Mouse (Mus musculus) stomach, embryonic 14.5 days (tissue): ENCODE data around the gene Zfp1. TPM values are rescaled to one million over a fixed set of nuclear protein-coding genes. Genes with fewer than 3 reads are reported as not detected.

ENCODE experiments used
- ATAC-seq: fragments of 200-750 bp; cut with Nextera tagmentation; 2 replicates; pipeline ENCODE4 v1.8.0; 2017; ENCODE audit warnings: low read depth, moderate TSS enrichment; ENCODE audit not compliant: insufficient number of reproducible peaks, insufficient read depth, low FRiP score
- H3K27ac ChIP-seq: fragments of 300-500 bp; sonication (generic); 2 replicates; pipeline ENCODE4 v1.5.1; 2014; ENCODE audit warnings: mild to moderate bottlenecking, low read length, moderate library complexity, mixed read lengths
- H3K27me3 ChIP-seq: fragments of 300-500 bp; sonication (generic); 2 replicates; pipeline ENCODE4 v1.6.1; 2014; ENCODE audit warnings: low read length, control low read depth, mixed read lengths; ENCODE audit not compliant: control insufficient read depth, insufficient read depth
- H3K36me3 ChIP-seq: fragments of 300-500 bp; sonication (generic); 2 replicates; pipeline ENCODE4 v1.6.1; 2014; ENCODE audit warnings: mild to moderate bottlenecking, control low read depth, low read length, moderate library complexity, mixed read lengths; ENCODE audit not compliant: control insufficient read depth, insufficient read depth
- H3K4me1 ChIP-seq: fragments of 300-500 bp; sonication (generic); 2 replicates; pipeline ENCODE4 v1.6.1; 2014; ENCODE audit warnings: low read length, control low read depth, mixed read lengths; ENCODE audit not compliant: control insufficient read depth, insufficient read depth
- H3K4me2 ChIP-seq: fragments of 300-500 bp; sonication (generic); replicated peaks from 2 replicates; pipeline ENCODE4 v1.6.1; 2014; ENCODE audit warnings: low read depth, low read length, control low read depth
- H3K4me3 ChIP-seq: fragments of 300-500 bp; sonication (generic); 2 replicates; pipeline ENCODE4 v1.5.1; 2014; ENCODE audit warnings: low read depth, low read length, control low read depth
- H3K9ac ChIP-seq: fragments of 300-500 bp; sonication (generic); replicated peaks from 2 replicates; pipeline ENCODE4 v1.6.1; 2014; ENCODE audit warnings: low read depth, mild to moderate bottlenecking, control low read depth, low read length, moderate library complexity, mixed read lengths
- H3K9me3 ChIP-seq: fragments of 300-500 bp; sonication (generic); 2 replicates; pipeline ENCODE4 v1.6.1; 2016; ENCODE audit warnings: low read depth, low read length, control low read depth; ENCODE audit not compliant: control insufficient read depth
- WGBS: fragments of 180-500 bp; shearing (Covaris S2); extraction: QIAGEN DNeasy Blood & Tissue Kit; methylation state at CpG from one replicate; pipeline ENCODE4 v1.1.7; 2014; 5-methylcytosine and 5-hydroxymethylcytosine counted together
- polyA plus RNA-seq: library from polyadenylated mRNA; unstranded; fragments of >200 nt; fragmentation: Nextera tagmentation; extraction: Ambion mirVana; gene quantifications from 2 replicates; pipeline ENCODE4 v1.2.1, GENCODE M21; 2014

Gene Zfp1
- polyA plus RNA-seq, 1 experiment from 2014 or later = 26.3 TPM

DNA sequence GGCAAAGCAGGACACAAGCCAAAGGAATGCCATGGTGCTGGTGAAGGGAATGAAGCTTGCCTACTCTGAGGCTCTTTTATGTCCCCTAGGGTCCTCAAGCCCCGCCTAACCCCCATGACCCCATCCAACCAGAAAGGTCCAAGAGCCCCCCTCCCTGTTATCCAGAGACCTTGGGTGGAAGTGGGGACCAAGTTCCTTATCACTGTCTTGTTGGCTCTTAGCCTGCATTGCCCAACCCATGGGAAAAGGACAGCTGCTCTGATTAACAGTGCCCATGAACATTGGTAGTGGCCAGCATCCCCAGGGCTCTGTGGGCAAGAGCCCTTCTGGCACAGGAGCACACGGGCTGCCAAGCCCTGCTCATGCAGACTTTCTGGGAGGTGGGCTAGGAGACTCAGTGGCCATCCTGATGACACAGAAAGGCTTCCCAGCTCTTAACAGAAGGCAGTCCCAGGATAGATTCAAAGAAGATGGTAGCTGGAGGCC, 47.8 kb downstream of the Zfp1 start, which contains the start of gene Ctrb1:
Gene Ctrb1, minus strand, starts transcription at position 51 of the 486 bp plus-strand sequence.
- H3K4me3 ChIP-seq = no peak within 1 kb of the TSS
- no peaks in the 10 kb centered on the region for H3K36me3 ChIP-seq
- ATAC-seq = 0 out of 2 replicates have a peak, but pooled peaks have one; percentile 34
- WGBS = 81% methylated on average over 2 of the region's 2 CpGs
- no peak within 1 kb of the TSS for H3K27ac ChIP-seq
- no peaks in the 10 kb centered on the region for H3K27me3 ChIP-seq
- H3K9ac ChIP-seq = no peak within 1 kb of the TSS
- H3K9me3 ChIP-seq = no peaks in the 10 kb centered on the region
- H3K4me2 ChIP-seq = no peak within 1 kb of the TSS
- no peaks in the 10 kb centered on the region for H3K4me1 ChIP-seq

DNA sequence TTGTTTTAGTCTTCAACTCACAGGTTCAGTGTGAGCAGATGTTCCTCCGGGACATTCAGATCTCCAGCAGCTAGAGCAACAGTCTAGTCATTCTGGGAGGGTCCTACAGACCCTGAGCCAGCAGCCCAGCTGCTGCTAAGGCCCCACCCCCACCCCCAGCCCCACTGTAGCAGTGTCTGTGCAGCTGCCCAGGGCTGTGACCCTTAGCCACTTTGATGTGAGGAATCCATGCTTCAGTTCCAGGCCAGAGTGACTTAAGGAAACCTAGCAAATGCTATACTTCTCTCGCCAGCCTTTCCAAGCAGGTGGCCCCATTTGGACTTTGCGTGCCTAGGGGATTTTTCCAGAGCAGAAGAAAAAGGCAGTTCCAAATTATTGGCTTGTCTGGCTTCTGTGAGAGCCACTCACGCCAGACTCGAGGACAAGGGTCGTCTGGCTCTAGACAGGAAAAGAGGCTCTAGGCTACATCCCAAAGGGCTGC, 50.1 kb downstream of the Zfp1 start:
- Histone ChIP-seq H3K4me1 (no peaks in the 10 kb centered on the region), H3K27ac (no peak overlapping the region), H3K9me3 (no peaks in the 10 kb centered on the region), H3K27me3 (no peaks in the 10 kb centered on the region), H3K9ac (no peak overlapping the region), H3K4me3 (no peak overlapping the region), H3K4me2 (no peak overlapping the region), H3K36me3 (no peaks in the 10 kb centered on the region)
- 54% methylated on average over 6 of the region's 6 CpGs for WGBS
- ATAC-seq = no peak

DNA sequence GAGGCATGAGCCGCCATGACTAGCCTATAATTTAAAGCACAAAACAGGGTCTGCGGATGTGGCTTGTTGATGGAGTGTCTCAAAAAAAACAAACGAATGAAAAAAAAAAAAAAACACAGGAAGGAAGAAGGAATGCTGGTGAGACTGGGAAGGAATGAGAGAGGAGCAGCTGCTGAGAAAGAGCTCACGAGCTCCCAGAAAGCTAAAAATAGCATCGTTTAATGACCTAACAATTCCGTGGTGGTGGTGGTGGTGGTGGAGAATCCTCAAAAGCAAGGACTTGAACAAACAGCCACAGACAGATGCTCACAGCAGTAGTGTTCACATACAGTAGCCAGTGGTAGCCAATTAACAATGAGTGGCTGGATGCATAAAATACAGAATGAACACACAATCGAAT, 52.2 kb downstream of the Zfp1 start:
- no peaks in the 10 kb centered on the region for H3K36me3 ChIP-seq
- H3K4me1 ChIP-seq = no peaks in the 10 kb centered on the region
- no peak overlapping the region for H3K9ac ChIP-seq
- H3K9me3 ChIP-seq = no peaks in the 10 kb centered on the region
- no peak overlapping the region for H3K4me2 ChIP-seq
- WGBS = 50% methylated on average over 7 of the region's 7 CpGs
- no peak for ATAC-seq
- H3K27ac ChIP-seq = no peak overlapping the region
- H3K4me3 ChIP-seq = no peak overlapping the region
- no peaks in the 10 kb centered on the region for H3K27me3 ChIP-seq

DNA sequence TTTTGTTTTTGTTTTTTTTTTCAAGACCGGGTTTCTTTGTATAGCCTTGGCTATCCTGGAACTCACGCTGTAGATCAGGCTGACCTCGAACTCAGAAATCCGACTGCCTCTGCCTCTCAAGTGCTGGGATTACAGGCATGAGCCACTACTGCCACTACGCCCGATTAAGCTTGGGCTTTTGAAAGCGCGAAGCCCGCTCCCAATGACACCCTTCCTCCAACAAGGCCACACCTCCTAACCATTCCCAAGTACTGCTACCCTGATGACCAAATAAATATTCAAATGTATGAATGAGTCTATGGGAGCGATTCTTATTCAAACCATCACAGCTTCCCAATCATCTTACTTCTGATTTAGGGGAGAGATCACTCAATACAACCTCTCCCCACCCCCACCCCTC, 54.5 kb downstream of the Zfp1 start:
- no peak overlapping the region for H3K9ac ChIP-seq
- no peaks in the 10 kb centered on the region for H3K27me3 ChIP-seq
- no peaks in the 10 kb centered on the region for H3K36me3 ChIP-seq
- no peak overlapping the region for H3K27ac ChIP-seq
- WGBS = 76% methylated on average over 10 of the region's 10 CpGs
- no peak for ATAC-seq
- H3K9me3 ChIP-seq = no peaks in the 10 kb centered on the region
- no peak overlapping the region for H3K4me2 ChIP-seq
- no peak overlapping the region for H3K4me3 ChIP-seq
- H3K4me1 ChIP-seq = no peaks in the 10 kb centered on the region

DNA sequence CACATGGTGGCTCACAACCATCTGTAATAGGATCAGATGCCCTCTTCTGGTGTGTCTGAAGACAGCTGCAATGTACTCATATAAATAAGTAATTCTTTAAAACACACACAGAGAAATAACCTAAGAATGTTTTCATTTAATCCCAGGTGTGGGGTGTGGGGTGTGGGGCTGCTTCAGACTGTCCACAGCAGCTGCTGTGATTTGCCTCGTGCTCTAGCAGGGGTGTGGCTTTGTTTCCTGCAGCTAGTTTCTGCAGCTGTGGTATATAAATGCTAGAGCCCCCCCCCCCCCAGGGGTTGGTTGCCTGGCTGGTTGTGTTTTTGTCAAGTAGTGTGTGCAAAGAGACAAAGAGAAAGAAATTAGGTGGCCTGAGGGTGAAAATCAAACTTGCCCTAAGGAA, 55.8 kb downstream of the Zfp1 start:
- no peaks in the 10 kb centered on the region for H3K36me3 ChIP-seq
- no peak overlapping the region for H3K4me2 ChIP-seq
- WGBS = 13% methylated on average over 1 of the region's 1 CpGs
- no peak overlapping the region for H3K27ac ChIP-seq
- H3K4me3 ChIP-seq = no peak overlapping the region
- no peaks in the 10 kb centered on the region for H3K4me1 ChIP-seq
- ATAC-seq = no peak
- no peak overlapping the region for H3K9ac ChIP-seq
- no peaks in the 10 kb centered on the region for H3K27me3 ChIP-seq
- H3K9me3 ChIP-seq = no peaks in the 10 kb centered on the region

DNA sequence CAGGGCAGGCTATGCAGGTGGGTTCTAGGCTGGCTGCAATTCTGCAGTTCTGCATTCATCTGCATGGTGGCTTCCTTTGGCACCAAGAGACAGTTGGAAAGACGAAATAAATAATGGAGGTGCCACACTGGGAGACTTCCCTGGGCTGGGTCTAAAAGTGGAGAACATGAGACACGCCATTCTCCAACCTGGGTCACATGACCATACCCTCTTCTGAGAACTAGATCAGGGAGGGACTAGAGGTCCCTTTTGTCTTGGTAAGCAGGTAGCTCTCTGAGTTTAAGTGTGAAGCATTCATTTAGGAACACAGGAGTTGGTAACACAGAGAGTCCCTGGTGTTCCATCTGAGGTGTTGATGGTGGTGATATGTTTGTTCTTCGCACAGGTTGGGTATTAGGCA, 57.0 kb downstream of the Zfp1 start:
- no peaks in the 10 kb centered on the region for H3K4me1 ChIP-seq
- 83% methylated on average over 3 of the region's 3 CpGs for WGBS
- no peak overlapping the region for H3K9ac ChIP-seq
- H3K9me3 ChIP-seq = no peaks in the 10 kb centered on the region
- ATAC-seq = no peak
- no peak overlapping the region for H3K27ac ChIP-seq
- no peak overlapping the region for H3K4me3 ChIP-seq
- H3K4me2 ChIP-seq = no peak overlapping the region
- H3K36me3 ChIP-seq = no peaks in the 10 kb centered on the region
- no peaks in the 10 kb centered on the region for H3K27me3 ChIP-seq

DNA sequence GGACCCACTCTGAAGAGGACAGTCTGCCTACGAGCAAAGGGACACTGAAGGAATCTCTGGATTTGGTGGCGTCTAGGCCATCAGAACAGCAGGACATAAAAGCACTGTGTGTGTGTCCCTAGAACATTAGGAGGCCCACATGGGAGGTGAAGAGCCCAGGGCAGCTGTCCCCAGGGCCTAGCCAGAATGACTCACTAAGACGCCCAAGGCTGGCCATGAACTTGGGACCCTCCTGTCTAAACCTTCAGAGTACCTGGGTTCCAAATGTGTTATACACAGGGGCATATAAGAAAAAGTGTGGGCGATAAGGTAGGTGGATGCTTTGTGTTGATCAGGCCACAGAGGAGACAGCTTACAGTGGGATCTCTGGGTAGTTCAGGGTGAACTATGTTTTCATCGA, 57.5 kb downstream of the Zfp1 start:
- Histone ChIP-seq H3K4me1 (no peaks in the 10 kb centered on the region), H3K27me3 (no peaks in the 10 kb centered on the region), H3K27ac (no peak overlapping the region), H3K9me3 (no peaks in the 10 kb centered on the region), H3K9ac (no peak overlapping the region), H3K4me3 (no peak overlapping the region), H3K4me2 (no peak overlapping the region), H3K36me3 (no peaks in the 10 kb centered on the region)
- WGBS = 87% methylated on average over 5 of the region's 5 CpGs
- no peak for ATAC-seq

DNA sequence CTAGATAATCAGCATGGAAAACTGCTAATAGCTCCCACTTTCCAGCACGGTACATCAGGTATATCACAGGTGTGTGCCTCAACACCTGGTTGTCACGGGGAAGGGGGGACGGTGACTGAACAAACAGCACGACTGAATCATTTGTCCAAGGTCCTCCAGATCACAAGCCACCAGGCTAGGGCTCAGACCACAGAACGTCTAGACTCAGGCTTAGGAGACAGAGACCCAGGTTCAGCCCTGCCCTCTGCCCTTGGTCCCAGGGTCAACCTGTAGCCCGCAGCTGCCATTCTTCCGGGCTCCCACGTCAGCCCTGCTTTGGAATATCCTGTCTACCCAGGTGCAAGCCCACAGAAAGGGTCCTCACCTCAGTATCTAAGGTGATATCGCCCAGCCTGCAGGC, 58.2 kb downstream of the Zfp1 start:
- no peaks in the 10 kb centered on the region for H3K9me3 ChIP-seq
- H3K27me3 ChIP-seq = no peaks in the 10 kb centered on the region
- no peak overlapping the region for H3K27ac ChIP-seq
- H3K4me1 ChIP-seq = no peaks in the 10 kb centered on the region
- no peak overlapping the region for H3K4me2 ChIP-seq
- 74% methylated on average over 9 of the region's 9 CpGs for WGBS
- ATAC-seq = no peak
- H3K9ac ChIP-seq = no peak overlapping the region
- H3K36me3 ChIP-seq = no peaks in the 10 kb centered on the region
- H3K4me3 ChIP-seq = no peak overlapping the region

DNA sequence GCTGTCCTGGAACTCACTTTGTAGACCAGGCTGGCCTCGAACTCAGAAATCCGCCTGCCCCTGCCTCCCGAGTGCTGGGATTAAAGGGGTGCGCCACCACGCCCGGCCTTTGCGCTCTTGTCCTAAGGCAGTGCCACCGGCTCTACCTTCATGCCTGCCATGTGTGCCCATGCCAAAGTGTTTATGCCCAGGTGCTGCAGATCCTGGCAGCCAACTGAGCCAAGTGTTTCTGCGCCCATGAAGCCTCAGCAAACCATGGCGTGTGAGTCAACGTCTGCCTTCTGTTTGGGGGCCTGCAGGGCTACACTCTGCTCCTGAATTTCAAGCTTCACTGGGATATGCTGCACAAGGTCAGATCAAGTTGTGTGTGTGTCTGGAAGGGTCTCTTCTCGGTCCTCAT, 61.4 kb downstream of the Zfp1 start:
- ATAC-seq = no peak
- Histone ChIP-seq H3K36me3 (peaks cover 5% of the 10 kb centered on the region; the same call in 1 of the 2 replicates), H3K9ac (no peak overlapping the region), H3K27ac (peak overlapping the region; percentile 78; the same call in 1 of the 2 replicates), H3K27me3 (no peaks in the 10 kb centered on the region), H3K4me2 (no peak overlapping the region), H3K4me3 (no peak overlapping the region), H3K4me1 (0 out of 2 replicates have a peak, but pooled peaks cover 2% of the 10 kb centered on the region), H3K9me3 (no peaks in the 10 kb centered on the region)
- 90% methylated on average over 12 of the region's 12 CpGs for WGBS
